Mouse (Mus musculus) c-Kit-positive CD71-positive TER-119-negative erythroid progenitor cells, embryonic 14.5 days (primary cell): ENCODE results near the gene Gpr37l1.

Source experiments
- DNase-seq: peaks from one replicate; pipeline ENCODE4 v3.0.0-alpha.2; 2013; ENCODE audit warnings: low read depth

Gpr37l1 gene

GRCm38 (mm10) chr1:135181880-135182623 is 14.6 kb upstream of the Gpr37l1 start:
- DNase-seq, result no peak

- no peak for DNase-seq
Measured at GRCm38 (mm10) chr1:135181275-135181674, 13.8 kb upstream of the Gpr37l1 start.

GRCm38 (mm10) chr1:135180830-135181229 is 13.3 kb upstream of the Gpr37l1 start:
- DNase-seq, result no peak

- DNase-seq, result no peak
Measured at GRCm38 (mm10) chr1:135178863-135179262, 11.4 kb upstream of the Gpr37l1 start.

GRCm38 (mm10) chr1:135177724-135178123 is 10.2 kb upstream of the Gpr37l1 start:
- DNase-seq, result no peak

- DNase-seq, result no peak
Measured at GRCm38 (mm10) chr1:135175176-135175575, 7.7 kb upstream of the Gpr37l1 start.

- no peak for DNase-seq
Measured at GRCm38 (mm10) chr1:135173311-135173710, 5.8 kb upstream of the Gpr37l1 start.

- DNase-seq, result no peak
Measured at GRCm38 (mm10) chr1:135171984-135172383, 4.5 kb upstream of the Gpr37l1 start.

GRCm38 (mm10) chr1:135171202-135171601 is 3.7 kb upstream of the Gpr37l1 start:
- no peak for DNase-seq

- DNase-seq, result no peak
Measured at GRCm38 (mm10) chr1:135170299-135170698, 2.8 kb upstream of the Gpr37l1 start.

- DNase-seq, result no peak
Measured at GRCm38 (mm10) chr1:135169556-135170224, 2.2 kb upstream of the Gpr37l1 start.

- no peak for DNase-seq
Measured at GRCm38 (mm10) chr1:135168453-135169200, 1.1 kb upstream of the Gpr37l1 start.

- no peak for DNase-seq
Measured at GRCm38 (mm10) chr1:135162720-135163119, 4.8 kb downstream of the Gpr37l1 start.

GRCm38 (mm10) chr1:135160411-135161050 is 7.0 kb downstream of the Gpr37l1 start:
- DNase-seq, result no peak

- DNase-seq, result no peak
Measured at GRCm38 (mm10) chr1:135159556-135160123, 7.8 kb downstream of the Gpr37l1 start.

GRCm38 (mm10) chr1:135159074-135159473 is 8.4 kb downstream of the Gpr37l1 start:
- no peak for DNase-seq

- DNase-seq, result no peak
Measured at GRCm38 (mm10) chr1:135158633-135159032, 8.8 kb downstream of the Gpr37l1 start.

- DNase-seq, result no peak
Measured at GRCm38 (mm10) chr1:135156300-135156699, 11.2 kb downstream of the Gpr37l1 start.

- peak; percentile 78 for DNase-seq
Measured at GRCm38 (mm10) chr1:135154411-135154959, 13.0 kb downstream of the Gpr37l1 start.

GRCm38 (mm10) chr1:135154011-135154410 is 13.5 kb downstream of the Gpr37l1 start:
- DNase-seq, result no peak

GRCm38 (mm10) chr1:135148996-135149395 is 18.5 kb downstream of the Gpr37l1 start:
- no peak for DNase-seq

GRCm38 (mm10) chr1:135148476-135148875 is 19.0 kb downstream of the Gpr37l1 start:
- DNase-seq, result no peak
